Comparison of ENCODE assay signal across 17 mouse cellular contexts in genomic region chr10:128545570-128545898, GRCm38 (mm10). TPM values are rescaled to one million over a fixed set of nuclear protein-coding genes. Genes with fewer than 3 reads are reported as not detected.
DNase-seq lines count a peak whose midpoint lies in the region; ATAC-seq and TF ChIP-seq lines count a peak whose summit lies in the region.
"Had no signal": no experiment of that assay in that cellular context is flagged by ENCODE, and none has a peak within 500 bp of the region (broad histone marks: within the 10 kb centered on the region; RNA-seq: fewer than 3 reads in every experiment).

No protein-coding gene starts in this region.

- no peaks in the 10 kb centered on the region for H3K9me3 ChIP-seq in kidney, postnatal 0 days (replicated peaks; ENCODE audit: low read length)
- no peaks in the 10 kb centered on the region for H3K9me3 ChIP-seq in stomach, postnatal 0 days (ENCODE audit: control insufficient read depth, low read length)
- H3K9me3 ChIP-seq in forebrain, embryonic 16.5 days (ENCODE audit: control insufficient read depth, low read length), result no peaks in the 10 kb centered on the region
- H3K9me3 ChIP-seq: forebrain, embryonic 13.5 days; midbrain, embryonic 12.5 days; neural tube, embryonic 12.5 days had no signal

- H3K27me3 ChIP-seq in kidney, postnatal 0 days (ENCODE audit: insufficient read depth, low read length), result no peaks in the 10 kb centered on the region
- H3K27me3 ChIP-seq in stomach, postnatal 0 days (ENCODE audit: control insufficient read depth, insufficient read depth, low read length), result no peaks in the 10 kb centered on the region
- H3K27me3 ChIP-seq in forebrain, embryonic 16.5 days (replicated peaks; ENCODE audit: control insufficient read depth, insufficient read depth, low read length), result no peaks in the 10 kb centered on the region
- H3K27me3 ChIP-seq: forebrain, embryonic 13.5 days; midbrain, embryonic 12.5 days; neural tube, embryonic 12.5 days had no signal

- no peak for TF ChIP-seq CTCF in gastrocnemius, adult 2 months (IDR thresholded peaks at IDR 0.05)
- TF ChIP-seq CTCF in kidney, postnatal 0 days (IDR thresholded peaks at IDR 0.05; ENCODE audit: low read depth), result no peak
- TF ChIP-seq CTCF in stomach, postnatal 0 days (IDR thresholded peaks at IDR 0.05; ENCODE audit: low read depth), result no peak

- no peak for ATAC-seq in kidney, postnatal 0 days (replicated peaks; ENCODE audit: low FRiP score, low read depth)
- no peak for ATAC-seq in stomach, postnatal 0 days (ENCODE audit: low FRiP score, low TSS enrichment)
- ATAC-seq in forebrain, embryonic 16.5 days, result no peak
- ATAC-seq: activated CD4-positive, CD25-positive, alpha-beta regulatory T cell, adult 4 months; forebrain, embryonic 13.5 days had no signal

- DNase-seq in gastrocnemius, adult 2 months, result no peak
- no peak for DNase-seq in gastrocnemius, postnatal 10 days
- no peak for DNase-seq in kidney, postnatal 0 days (ENCODE audit: low spot score)
- no peak for DNase-seq in kidney, adult 9 months
- peak; percentile 24 for DNase-seq in NIH3T3 (ENCODE audit: low read depth)
- DNase-seq in stomach, postnatal 0 days (ENCODE audit: low spot score), result no peak
- DNase-seq: adrenal gland, postnatal 10 days; kidney, adult 18-20 months; kidney, postnatal 4 days; layer of hippocampus, adult 9-11 months; thymus, adult 18-20 months had no signal

- no peaks in the 10 kb centered on the region for H3K4me1 ChIP-seq in kidney, postnatal 0 days (replicated peaks; ENCODE audit: insufficient read depth, low read length)
- H3K4me1 ChIP-seq in stomach, postnatal 0 days (replicated peaks; ENCODE audit: control insufficient read depth, insufficient read depth), result no peaks in the 10 kb centered on the region
- peaks cover 13% of the 10 kb centered on the region for H3K4me1 ChIP-seq in forebrain, embryonic 16.5 days (replicated peaks; ENCODE audit: control insufficient read depth, insufficient read depth, low read length)

- H3K9ac ChIP-seq in kidney, postnatal 0 days (ENCODE audit: low read depth, low read length), result 0 out of 2 replicates have a peak overlapping the region, but pooled peaks have one; percentile 2
- H3K9ac ChIP-seq in stomach, postnatal 0 days (ENCODE audit: low read length), result no peak overlapping the region
- H3K9ac ChIP-seq in forebrain, embryonic 16.5 days (replicated peaks; ENCODE audit: low read depth, low read length), result no peak overlapping the region
- H3K9ac ChIP-seq: forebrain, embryonic 13.5 days; midbrain, embryonic 12.5 days; neural tube, embryonic 12.5 days had no signal

- 78% methylated on average over 3 of the region's 3 CpGs for WGBS in kidney, postnatal 0 days
- 80% methylated on average over 3 of the region's 3 CpGs for WGBS in stomach, postnatal 0 days
- WGBS in forebrain, embryonic 16.5 days, result 93% methylated on average over 3 of the region's 3 CpGs

- no peak for TF ChIP-seq EP300 in stomach, postnatal 0 days (optimal IDR thresholded peaks at IDR 0.05)

- H3K4me2 ChIP-seq in kidney, postnatal 0 days (ENCODE audit: low read length), result no peak overlapping the region
- no peak overlapping the region for H3K4me2 ChIP-seq in stomach, postnatal 0 days (replicated peaks; ENCODE audit: low read depth)
- H3K4me2 ChIP-seq in forebrain, embryonic 16.5 days (ENCODE audit: low read length), result no peak overlapping the region

- peak overlapping the region; percentile 97 for H3K27ac ChIP-seq in gastrocnemius, adult 2 months
- H3K27ac ChIP-seq in kidney, postnatal 0 days, result no peak overlapping the region
- H3K27ac ChIP-seq in stomach, postnatal 0 days (replicated peaks), result peak overlapping the region; percentile 49; the same call in 1 of the 2 replicates
- no peak overlapping the region for H3K27ac ChIP-seq in forebrain, embryonic 16.5 days (ENCODE audit: low read length)
- H3K27ac ChIP-seq: forebrain, embryonic 13.5 days; liver, embryonic 14.5 days; midbrain, embryonic 12.5 days; neural tube, embryonic 12.5 days had no signal

- intact Hi-C loops in gastrocnemius, adult 2 months (cut with DNase I), result loop anchor here (10.0 kb wide), 1 partner anchor 171 kb away; the partner anchor contains the start of gene Ankrd52

- H3K36me3 ChIP-seq in kidney, postnatal 0 days (ENCODE audit: insufficient read depth, low read length), result peaks cover 18% of the 10 kb centered on the region
- H3K36me3 ChIP-seq in stomach, postnatal 0 days (ENCODE audit: control insufficient read depth, insufficient read depth, low read length), result peaks cover 13% of the 10 kb centered on the region; the same call in 1 of the 2 replicates
- peaks cover 20% of the 10 kb centered on the region for H3K36me3 ChIP-seq in forebrain, embryonic 16.5 days (ENCODE audit: control insufficient read depth, insufficient read depth)

- no peak overlapping the region for H3K4me3 ChIP-seq in gastrocnemius, adult 2 months
- no peak overlapping the region for H3K4me3 ChIP-seq in kidney, postnatal 0 days (replicated peaks; ENCODE audit: low read depth, low read length)
- no peak overlapping the region for H3K4me3 ChIP-seq in stomach, postnatal 0 days (ENCODE audit: low read depth, low read length)
- H3K4me3 ChIP-seq in forebrain, embryonic 16.5 days (replicated peaks; ENCODE audit: low read length), result no peak overlapping the region
- H3K4me3 ChIP-seq: midbrain, embryonic 12.5 days had no signal

RNA-seq across cellular contexts. Expression of gene Zc3h10, which starts 2.0 kb away (rescaled TPM):
- 1 to 10 TPM; 4.2 to 6.5 TPM for total RNA-seq in gastrocnemius, adult 2 months (2021)
- 1 to 10 TPM; 5.2 to 6.3 TPM for total RNA-seq in gastrocnemius, postnatal 10 days (2021)
- 13.7 and 16.9 TPM in 2 replicates for polyA plus RNA-seq in kidney, postnatal 0 days (2015; fragmentation: Nextera tagmentation; extraction: Ambion mirVana)
- polyA plus RNA-seq in stomach, postnatal 0 days (2015; fragmentation: Nextera tagmentation; extraction: Ambion mirVana), result 7.8 and 8.5 TPM in 2 replicates
- 20.9 and 21.7 TPM in 2 replicates for polyA plus RNA-seq in forebrain, embryonic 16.5 days (2015; fragmentation: Nextera tagmentation; extraction: Ambion mirVana)

RNA-seq across cellular contexts. Expression of gene Rpl41, which starts 3.6 kb away (rescaled TPM):
- total RNA-seq in gastrocnemius, adult 2 months (2021), result 1,000 to 10,000 TPM in 1 of 2 experiments, 100 to 1,000 TPM in 1; 932 to 1,025 TPM
- 1,000 to 10,000 TPM; 1,962 to 2,082 TPM for total RNA-seq in gastrocnemius, postnatal 10 days (2021)
- 3,897 and 4,536 TPM in 2 replicates for polyA plus RNA-seq in kidney, postnatal 0 days (2015; fragmentation: Nextera tagmentation; extraction: Ambion mirVana)
- 3,550 and 3,693 TPM in 2 replicates for polyA plus RNA-seq in stomach, postnatal 0 days (2015; fragmentation: Nextera tagmentation; extraction: Ambion mirVana)
- 2,032 and 2,064 TPM in 2 replicates for polyA plus RNA-seq in forebrain, embryonic 16.5 days (2015; fragmentation: Nextera tagmentation; extraction: Ambion mirVana)

RNA-seq across cellular contexts. Expression of gene Esyt1, which starts 19.9 kb away (rescaled TPM):
- 10 to 100 TPM; 13.7 to 14.3 TPM for total RNA-seq in gastrocnemius, adult 2 months (2021)
- 10 to 100 TPM; 22.5 to 30.4 TPM for total RNA-seq in gastrocnemius, postnatal 10 days (2021)
- polyA plus RNA-seq in kidney, postnatal 0 days (2015; fragmentation: Nextera tagmentation; extraction: Ambion mirVana), result 15.9 TPM in 2 replicates
- polyA plus RNA-seq in stomach, postnatal 0 days (2015; fragmentation: Nextera tagmentation; extraction: Ambion mirVana), result 15.0 and 15.1 TPM in 2 replicates
- 9.0 and 9.6 TPM in 2 replicates for polyA plus RNA-seq in forebrain, embryonic 16.5 days (2015; fragmentation: Nextera tagmentation; extraction: Ambion mirVana)

RNA-seq across cellular contexts. Expression of gene Pa2g4, which starts 20.3 kb away (rescaled TPM):
- total RNA-seq in gastrocnemius, adult 2 months (2021), result 10 to 100 TPM; 37.8 to 39.3 TPM
- 10 to 100 TPM; 65.8 to 72.9 TPM for total RNA-seq in gastrocnemius, postnatal 10 days (2021)
- polyA plus RNA-seq in kidney, postnatal 0 days (2015; fragmentation: Nextera tagmentation; extraction: Ambion mirVana), result 124 and 132 TPM in 2 replicates
- polyA plus RNA-seq in stomach, postnatal 0 days (2015; fragmentation: Nextera tagmentation; extraction: Ambion mirVana), result 131 and 135 TPM in 2 replicates
- 149 and 152 TPM in 2 replicates for polyA plus RNA-seq in forebrain, embryonic 16.5 days (2015; fragmentation: Nextera tagmentation; extraction: Ambion mirVana)

RNA-seq across cellular contexts. Expression of gene Erbb3, which starts 43.9 kb away (rescaled TPM):
- 1 to 10 TPM; 1.6 to 2.6 TPM for total RNA-seq in gastrocnemius, adult 2 months (2021)
- 1 to 10 TPM; 7.7 to 9.0 TPM for total RNA-seq in gastrocnemius, postnatal 10 days (2021)
- polyA plus RNA-seq in kidney, postnatal 0 days (2015; fragmentation: Nextera tagmentation; extraction: Ambion mirVana), result 9.6 and 10.2 TPM in 2 replicates
- polyA plus RNA-seq in stomach, postnatal 0 days (2015; fragmentation: Nextera tagmentation; extraction: Ambion mirVana), result 18.6 and 18.9 TPM in 2 replicates
- polyA plus RNA-seq in forebrain, embryonic 16.5 days (2015; fragmentation: Nextera tagmentation; extraction: Ambion mirVana), result 0.46 and 0.62 TPM in 2 replicates

Comparison
In these comparisons a context has a peak if more than half of its experiments do, and no peak if none do; other contexts are left out.
1. H3K27ac ChIP-seq: peak in gastrocnemius, adult 2 months (single experiment) and stomach, postnatal 0 days (single experiment); none in kidney, postnatal 0 days (single experiment) and forebrain, embryonic 16.5 days (single experiment).